Mouse (Mus musculus): Measurements from ENCODE around the gene Eif4enif1.

DNA sequence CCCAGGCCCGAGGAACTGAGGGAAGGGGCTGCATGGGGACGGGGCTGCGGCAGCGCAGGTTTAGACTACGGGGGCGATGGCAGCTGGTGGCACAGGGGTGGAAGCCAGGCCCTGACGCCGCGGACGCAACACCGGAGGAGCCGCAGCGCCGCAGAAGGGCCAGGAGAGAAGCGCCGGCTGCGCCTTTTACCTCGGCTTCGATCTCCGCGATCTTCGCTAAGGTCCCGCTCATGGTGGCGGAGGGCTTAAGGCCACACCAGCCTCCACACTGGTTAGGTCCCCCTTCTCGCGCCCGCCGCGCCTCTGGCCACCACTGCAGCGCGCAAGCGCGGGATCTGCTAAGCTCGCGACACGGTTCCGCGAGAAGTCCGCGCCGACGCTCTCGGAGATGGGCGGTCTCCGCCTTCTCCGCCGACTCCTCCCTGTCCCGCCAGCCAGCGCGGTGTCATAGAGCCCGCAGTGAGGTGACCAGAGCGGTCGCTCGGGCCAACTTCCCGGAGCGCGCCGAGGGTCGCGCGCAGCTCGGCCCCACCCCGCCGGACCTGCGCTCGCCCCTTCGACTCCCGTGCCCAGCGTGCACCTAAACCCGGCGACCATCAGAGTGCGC lies 64.0 kb downstream of the Eif4enif1 start, which contains the start of gene Drg1:
- TF ChIP-seq CTCF (IDR thresholded peaks at IDR 0.05; ENCODE audit: low read depth, low read length) = no peak
- no peak for TF ChIP-seq GATA1 (IDR thresholded peaks at IDR 0.05; ENCODE audit: borderline replicate concordance, low read length)
- TF ChIP-seq GATA2 (IDR thresholded peaks at IDR 0.05; ENCODE audit: borderline replicate concordance, low read depth, low read length) = no peak
- TF ChIP-seq TAL1 (conservative IDR thresholded peaks at IDR 0.05; ENCODE audit: low read depth, low read length) = no peak
- no peak for TF ChIP-seq POLR2AphosphoS5 (IDR thresholded peaks at IDR 0.05; ENCODE audit: insufficient replicate concordance, low read depth, low read length)

Measured in G1E (cell line).